Mouse (Mus musculus) layer of hippocampus, adult 18-20 months (tissue): Measurements from ENCODE around the gene Iqschfp. TPM values are rescaled to one million over a fixed set of nuclear protein-coding genes. Genes with fewer than 3 reads are reported as not detected.

Experiments used
- DNase-seq, 2 experiments: peaks; one replicate each; pipeline ENCODE4 v3.0.0; 2022; ENCODE audit warnings: low spot score in 2 of 2
- total RNA-seq, 2 experiments: library from RNA; stranded (reverse); gene quantifications; 2 replicates each; pipeline ENCODE4 v1.2.3; 2021

Gene Iqschfp
- total RNA-seq, 2 experiments from 2014 or later, result 12.3 to 13.2 TPM

DNA sequence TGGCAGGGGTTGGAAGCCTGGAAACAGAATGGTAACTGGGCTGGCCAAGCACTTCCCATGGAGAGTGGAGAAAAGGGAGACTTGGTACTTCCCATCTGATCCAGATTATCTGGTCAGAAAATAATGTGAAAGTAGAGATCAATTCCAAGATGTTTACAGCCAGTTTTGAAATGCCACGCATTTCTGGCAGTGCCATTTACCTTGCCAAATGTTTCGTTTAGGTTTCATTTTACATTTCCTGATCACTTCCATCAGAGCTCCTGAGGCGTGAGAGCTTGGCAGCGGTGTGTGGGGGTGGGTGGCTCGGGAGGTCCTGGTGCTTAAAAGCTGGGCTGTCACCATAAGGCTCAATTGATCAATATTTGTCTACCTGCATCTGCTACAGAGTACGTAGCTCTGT lies 599.5 kb downstream of the Iqschfp start:
- DNase-seq, result no peak

DNA sequence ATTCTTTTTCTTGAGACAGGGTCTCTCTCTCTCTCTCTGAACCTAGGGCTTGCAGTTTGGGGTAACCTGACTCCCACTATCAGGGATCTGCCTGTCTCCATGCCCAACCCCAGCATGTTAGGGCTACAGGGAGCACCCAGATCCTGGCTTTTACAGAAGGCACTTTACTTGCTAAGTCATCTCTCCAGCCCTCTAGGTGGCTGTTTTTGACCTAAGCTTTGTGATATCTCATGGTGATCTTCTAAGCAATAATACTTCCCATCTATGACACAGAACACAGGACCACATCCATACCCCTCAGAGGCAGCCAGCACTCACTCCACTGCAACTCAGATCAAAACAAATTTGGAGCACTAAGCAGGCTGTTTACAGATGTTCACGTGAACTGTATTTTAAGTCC lies 600.0 kb downstream of the Iqschfp start:
- DNase-seq, result no peak

DNA sequence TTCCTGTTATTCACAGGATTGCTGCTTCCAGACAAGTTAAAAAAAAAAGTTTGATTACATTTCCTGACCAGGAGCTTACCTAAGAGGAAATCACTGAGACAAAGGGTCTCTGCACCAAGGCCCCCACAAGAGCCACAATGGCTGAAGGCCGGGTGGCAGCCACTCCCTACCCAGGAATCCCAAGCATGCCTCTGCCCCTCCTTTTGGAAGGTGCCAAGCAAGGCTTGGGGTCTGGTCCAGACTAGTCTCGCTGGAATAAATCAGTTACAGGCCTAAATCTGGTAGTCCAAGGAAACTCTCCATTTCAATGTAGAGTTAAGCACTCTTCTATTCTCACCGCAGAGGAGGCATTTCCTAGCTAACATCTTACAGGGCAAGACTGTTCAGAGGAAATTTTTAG lies 600.5 kb downstream of the Iqschfp start:
- no peak for DNase-seq

DNA sequence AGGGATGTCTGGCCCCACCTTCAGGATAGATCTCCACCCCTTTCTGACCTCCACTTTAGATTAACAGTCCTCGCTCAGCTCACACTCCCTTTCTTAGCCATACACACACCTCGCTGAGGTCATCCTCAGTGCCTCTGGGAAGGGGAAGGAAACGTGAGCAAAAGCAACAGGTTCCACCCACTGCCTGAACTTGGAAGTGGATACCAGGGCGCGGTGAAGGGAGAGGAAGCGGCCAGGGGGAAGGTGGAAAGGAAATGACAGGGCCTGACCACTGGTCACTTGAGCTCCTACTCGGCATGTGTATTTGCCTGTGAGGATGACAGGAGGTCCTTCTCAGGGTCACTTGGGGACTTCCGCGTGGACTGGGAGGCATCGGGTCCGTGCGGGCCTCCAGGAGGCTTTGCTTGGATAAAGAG lies 601.1 kb downstream of the Iqschfp start:
- no peak for DNase-seq

GRCm38 (mm10) chr3:68493586-68494295 lies 601.7 kb downstream of the Iqschfp start:
- DNase-seq, result peak; percentile 66 to 83

GRCm38 (mm10) chr3:68494296-68495095 lies 602.5 kb downstream of the Iqschfp start:
- peak in 1 of 2 experiments; percentile 36 for DNase-seq

- DNase-seq, result peak; percentile 54 to 72
These were observed 603.2 kb downstream of the Iqschfp start for GRCm38 (mm10) chr3:68495096-68495735.

GRCm38 (mm10) chr3:68495736-68496242 lies 603.8 kb downstream of the Iqschfp start:
- peak in 1 of 2 experiments; percentile 21 for DNase-seq

- no peak for DNase-seq
These were observed 604.5 kb downstream of the Iqschfp start for GRCm38 (mm10) chr3:68496513-68496912.

GRCm38 (mm10) chr3:68499532-68500152 lies 607.6 kb downstream of the Iqschfp start:
- no peak for DNase-seq

DNA sequence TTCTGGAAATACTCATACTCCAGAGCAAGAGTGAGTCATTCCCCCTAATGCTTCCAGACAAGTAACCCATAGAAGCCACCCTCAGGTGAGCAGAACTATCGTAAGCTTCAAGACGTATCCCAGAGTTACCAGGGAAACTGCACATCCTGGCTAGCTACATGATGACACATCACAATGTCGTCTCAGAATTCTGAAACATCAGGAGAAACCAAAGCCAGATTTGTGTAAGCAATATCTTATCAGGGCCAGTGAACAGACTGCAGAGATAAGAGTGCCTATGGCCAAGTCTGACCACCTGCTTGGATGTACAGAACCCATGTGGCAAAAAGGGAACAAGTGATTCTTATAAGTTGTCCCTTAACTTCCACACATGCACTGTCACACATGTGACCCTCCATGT lies 612.8 kb downstream of the Iqschfp start:
- no peak for DNase-seq

DNA sequence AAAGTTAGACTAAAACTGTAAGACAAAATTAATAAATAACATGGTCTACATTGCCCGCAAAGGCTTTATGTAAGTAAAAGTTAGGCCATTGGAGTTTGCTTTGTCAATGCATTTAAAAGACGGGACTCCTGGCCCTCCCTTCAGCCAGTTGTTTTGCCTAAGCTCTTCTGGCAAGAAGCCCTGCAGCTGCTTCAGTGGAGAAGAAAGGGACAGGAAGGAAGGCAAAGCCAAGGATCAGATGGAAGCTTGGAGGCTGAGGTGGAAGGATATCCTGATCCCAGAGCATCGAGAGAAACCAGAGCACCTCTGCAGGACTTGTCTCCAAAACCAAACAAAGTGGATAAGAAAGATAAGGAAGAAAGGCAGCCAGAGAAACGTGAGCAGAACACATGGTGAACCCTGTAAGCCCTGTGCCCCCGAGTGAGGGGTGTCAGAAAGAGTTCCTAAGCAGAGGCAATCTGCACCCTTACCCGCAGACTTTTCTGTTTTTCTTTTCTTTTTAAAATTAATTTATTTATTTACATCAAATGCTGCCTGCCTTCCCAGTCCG lies 614.8 kb downstream of the Iqschfp start:
- no peak for DNase-seq

GRCm38 (mm10) chr3:68508629-68509028 lies 616.6 kb downstream of the Iqschfp start:
- peak in 1 of 2 experiments; percentile 70 for DNase-seq

- DNase-seq, result no peak
These were observed 618.8 kb downstream of the Iqschfp start for GRCm38 (mm10) chr3:68510872-68511271.

DNA sequence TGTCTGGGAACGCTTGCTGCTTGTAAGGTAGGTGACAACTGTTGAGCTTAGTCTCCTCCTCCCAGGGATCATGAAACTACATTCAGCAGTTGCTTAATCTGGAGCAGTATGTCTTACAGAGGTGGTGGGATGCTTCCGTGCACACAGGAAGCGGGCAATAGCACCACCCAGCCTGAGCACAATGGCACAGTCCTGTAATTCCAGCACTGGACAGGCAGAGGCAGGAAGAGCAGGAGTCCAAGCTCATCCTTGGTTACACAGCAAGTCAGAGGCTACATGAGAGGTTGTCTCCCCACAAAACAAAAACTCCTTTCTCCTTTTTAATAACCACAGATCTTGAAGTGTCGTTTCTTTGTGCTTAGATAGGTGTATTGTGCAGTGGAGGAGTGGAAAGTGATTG lies 619.7 kb downstream of the Iqschfp start:
- no peak for DNase-seq

DNA sequence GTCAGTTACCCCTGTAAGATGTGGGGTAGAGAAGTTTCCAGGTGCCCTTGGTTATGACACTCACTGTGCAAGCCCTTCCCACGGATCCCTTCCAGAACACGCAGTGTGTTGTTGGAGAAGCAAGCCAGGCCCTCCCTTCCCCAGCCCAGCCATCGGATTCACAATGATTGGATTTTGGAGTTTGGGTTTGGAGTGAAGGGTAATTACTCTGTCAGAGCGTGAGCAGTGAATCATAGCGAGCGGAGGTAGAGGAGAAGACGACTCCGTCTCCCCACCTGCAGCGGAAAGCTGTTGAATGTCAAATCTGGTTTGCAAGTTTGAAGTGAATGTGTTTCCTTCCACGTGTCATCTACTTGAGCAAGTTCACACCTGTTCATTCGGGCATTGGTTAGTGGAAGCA lies 620.3 kb downstream of the Iqschfp start:
- no peak for DNase-seq

- no peak for DNase-seq
These were observed 621.5 kb downstream of the Iqschfp start for GRCm38 (mm10) chr3:68513340-68514119.

DNA sequence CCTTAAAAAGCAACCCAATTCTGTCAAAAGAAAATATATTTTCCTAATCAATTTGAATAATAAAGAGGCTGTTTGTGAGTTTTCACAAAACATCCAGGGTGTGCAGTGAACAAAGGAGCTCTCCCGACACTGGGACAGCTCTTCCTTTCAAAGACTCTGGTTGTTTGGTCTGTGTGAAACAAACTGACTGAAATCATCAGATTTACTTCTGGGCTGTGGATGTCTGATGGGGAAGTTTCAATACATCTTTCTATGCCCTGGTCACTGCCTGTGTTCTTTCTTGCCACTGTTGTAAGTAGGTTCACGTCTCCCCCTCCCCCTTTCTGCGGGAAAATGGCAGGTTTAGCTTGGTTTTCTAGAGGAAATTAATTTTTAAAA lies 622.1 kb downstream of the Iqschfp start:
- no peak for DNase-seq

GRCm38 (mm10) chr3:68514717-68515116 lies 622.7 kb downstream of the Iqschfp start:
- no peak for DNase-seq

- peak in 1 of 2 experiments; percentile 66 for DNase-seq
These were observed 624.5 kb downstream of the Iqschfp start for GRCm38 (mm10) chr3:68516393-68517081.
